Mouse (Mus musculus) C2C12 (cell line): ENCODE results near the gene Bmp7. TPM values are rescaled to one million over a fixed set of nuclear protein-coding genes. Genes with fewer than 3 reads are reported as not detected.

Source experiments
- H3K27me3 ChIP-seq: one replicate; pipeline ENCODE4 v1.6.1; 2011; ENCODE audit not compliant: control insufficient read depth, insufficient read depth, insufficient read length
- H3K36me3 ChIP-seq: one replicate; pipeline ENCODE4 v1.6.1; 2011; ENCODE audit not compliant: control insufficient read depth, insufficient read depth
- H3K4me3 ChIP-seq: one replicate; pipeline ENCODE4 v1.5.1; 2011; ENCODE audit warnings: mild to moderate bottlenecking, control low read depth; ENCODE audit not compliant: poor library complexity, insufficient read depth, severe bottlenecking
- H3K79me2 ChIP-seq: one replicate; pipeline ENCODE4 v1.6.1; 2011; ENCODE audit not compliant: control insufficient read depth, insufficient read depth
- H3K79me3 ChIP-seq: one replicate; pipeline ENCODE4 v1.6.1; 2011; ENCODE audit warnings: low read depth, control low read depth
- H3ac ChIP-seq: one replicate; pipeline ENCODE3; 2011; ENCODE audit warnings: low read depth; ENCODE audit not compliant: control insufficient read depth, insufficient read length
- CEBPB ChIP-seq: IDR thresholded peaks from one replicate; pipeline ENCODE4 v1.6.1; 2011; ENCODE audit warnings: low read depth, mild to moderate bottlenecking, control low read depth, moderate library complexity
- CTCF ChIP-seq: IDR thresholded peaks from one replicate; pipeline ENCODE4 v1.5.1; 2011; ENCODE audit not compliant: control insufficient read depth, insufficient read depth, insufficient read length
- FOSL1 ChIP-seq: IDR thresholded peaks from one replicate; pipeline ENCODE4 v1.8.0; 2011; ENCODE audit warnings: mild to moderate bottlenecking, low read length; ENCODE audit not compliant: poor library complexity, insufficient read depth, severe bottlenecking
- MAX ChIP-seq: IDR thresholded peaks from one replicate; pipeline ENCODE4 v1.6.1; 2011; ENCODE audit warnings: mild to moderate bottlenecking, control low read depth
- MYOD1 ChIP-seq: IDR thresholded peaks from one replicate; pipeline ENCODE4 v1.6.1; 2011; ENCODE audit warnings: low read depth; ENCODE audit not compliant: control insufficient read depth, insufficient read length
- MYOG ChIP-seq: IDR thresholded peaks from one replicate; pipeline ENCODE4 v1.6.1; 2011; ENCODE audit not compliant: control insufficient read depth, insufficient read length; ENCODE audit errors: extremely low read depth
- USF1 ChIP-seq: IDR thresholded peaks from one replicate; pipeline ENCODE4 v1.6.1; 2011; ENCODE audit warnings: low read depth, mild to moderate bottlenecking, control low read depth, moderate library complexity
- polyA plus RNA-seq: library from polyadenylated mRNA; unstranded; fragments of >200 nt; fragmentation: generic; extraction: Trizol; gene quantifications from one replicate; pipeline ENCODE4 v1.2.1, GENCODE M21; 2012; ENCODE audit warnings: missing spikeins

Bmp7 gene
- polyA plus RNA-seq, 1 experiment: 0.01 TPM

- H3ac ChIP-seq: no peak overlapping the region
Measured at GRCm38 (mm10) chr2:172860593-172860992, 79.5 kb downstream of the Bmp7 start.

GRCm38 (mm10) chr2:172860104-172860503 is 80.0 kb downstream of the Bmp7 start:
- Histone ChIP-seq H3K79me2 (no peaks in the 10 kb centered on the region), H3K36me3 (no peaks in the 10 kb centered on the region), H3K79me3 (no peaks in the 10 kb centered on the region), H3K4me3 (no peak overlapping the region), H3ac (no peak overlapping the region), H3K27me3 (no peaks in the 10 kb centered on the region)
- no peak for TF ChIP-seq FOSL1

More at GRCm38 (mm10) chr2:172860593-172860992, 79.5 kb downstream of the Bmp7 start:
- no peak overlapping the region for H3K4me3 ChIP-seq
- TF ChIP-seq USF1 (no peak), FOSL1 (no peak), MAX (no peak), MYOG (no peak), MYOD1 (no peak), CTCF (no peak), CEBPB (no peak)
- no peaks in the 10 kb centered on the region for H3K79me2 ChIP-seq
- no peaks in the 10 kb centered on the region for H3K36me3 ChIP-seq
- H3K79me3 ChIP-seq: no peaks in the 10 kb centered on the region
- H3K27me3 ChIP-seq: no peaks in the 10 kb centered on the region

GRCm38 (mm10) chr2:172857048-172857447 is 83.1 kb downstream of the Bmp7 start:
- TF ChIP-seq MYOG (no peak), FOSL1 (no peak), MYOD1 (no peak), USF1 (no peak), CEBPB (no peak), CTCF (no peak), MAX (no peak)
- H3K4me3 ChIP-seq: no peak overlapping the region
- H3K27me3 ChIP-seq: peaks cover 6% of the 10 kb centered on the region
- H3K79me3 ChIP-seq: no peaks in the 10 kb centered on the region
- no peaks in the 10 kb centered on the region for H3K79me2 ChIP-seq
- H3ac ChIP-seq: no peak overlapping the region
- H3K36me3 ChIP-seq: no peaks in the 10 kb centered on the region

GRCm38 (mm10) chr2:172856549-172856948 is 83.6 kb downstream of the Bmp7 start:
- Histone ChIP-seq H3K27me3 (peaks cover 6% of the 10 kb centered on the region), H3K4me3 (no peak overlapping the region), H3K79me2 (no peaks in the 10 kb centered on the region), H3K79me3 (no peaks in the 10 kb centered on the region), H3K36me3 (no peaks in the 10 kb centered on the region), H3ac (no peak overlapping the region)
- TF ChIP-seq MAX (no peak), FOSL1 (no peak), MYOD1 (no peak), USF1 (no peak), CEBPB (no peak), CTCF (no peak), MYOG (no peak)

GRCm38 (mm10) chr2:172854136-172854535 is 86.0 kb downstream of the Bmp7 start:
- Histone ChIP-seq H3K36me3 (no peaks in the 10 kb centered on the region), H3ac (no peak overlapping the region), H3K79me2 (no peaks in the 10 kb centered on the region), H3K79me3 (no peaks in the 10 kb centered on the region), H3K27me3 (peaks cover 10% of the 10 kb centered on the region), H3K4me3 (no peak overlapping the region)
- TF ChIP-seq FOSL1 (no peak), CTCF (no peak), USF1 (no peak), MYOD1 (no peak)

- no peaks in the 10 kb centered on the region for H3K36me3 ChIP-seq
- no peak overlapping the region for H3K4me3 ChIP-seq
- no peak for TF ChIP-seq MYOG
- TF ChIP-seq MAX: no peak
- no peak for TF ChIP-seq MYOD1
Measured at GRCm38 (mm10) chr2:172851773-172852172, 88.3 kb downstream of the Bmp7 start.

More at GRCm38 (mm10) chr2:172851773-172852172, 88.3 kb downstream of the Bmp7 start:
- Histone ChIP-seq H3K79me3 (no peaks in the 10 kb centered on the region), H3K79me2 (no peaks in the 10 kb centered on the region), H3K27me3 (peaks cover 10% of the 10 kb centered on the region), H3ac (no peak overlapping the region)
